Mouse (Mus musculus): Measurements from ENCODE around the gene Zfp423. TPM values are rescaled to one million over a fixed set of nuclear protein-coding genes. Genes with fewer than 3 reads are reported as not detected.

Zfp423 gene
- polyA plus RNA-seq, 1 experiment, result 6.4 TPM

- H3K4me1 ChIP-seq (ENCODE audit: control insufficient read depth, insufficient read depth, low read length), result no peaks in the 10 kb centered on the region
- 85% methylated on average over 3 of the region's 3 CpGs for WGBS
- no peak for DNase-seq
- no peak for TF ChIP-seq POLR2A (IDR thresholded peaks at IDR 0.05; ENCODE audit: borderline replicate concordance, extremely low read depth, low read depth, low read length)
- H3K4me3 ChIP-seq (replicated peaks; ENCODE audit: extremely low read depth, low read depth, low read length), result no peak overlapping the region
Observed at GRCm38 (mm10) chr8:87775889-87776288, 183.5 kb downstream of the Zfp423 start.

GRCm38 (mm10) chr8:87774966-87775365 is 184.4 kb downstream of the Zfp423 start:
- 80% methylated on average over 2 of the region's 2 CpGs for WGBS
- Histone ChIP-seq H3K4me3 (replicated peaks; ENCODE audit: extremely low read depth, low read depth, low read length) (no peak overlapping the region), H3K4me1 (ENCODE audit: control insufficient read depth, insufficient read depth, low read length) (no peaks in the 10 kb centered on the region)
- no peak for TF ChIP-seq POLR2A (IDR thresholded peaks at IDR 0.05; ENCODE audit: borderline replicate concordance, extremely low read depth, low read depth, low read length)
- no peak for TF ChIP-seq CTCF (IDR thresholded peaks at IDR 0.05; ENCODE audit: insufficient read depth, low read length)
- DNase-seq, result no peak

- Histone ChIP-seq H3K4me1 (ENCODE audit: control insufficient read depth, insufficient read depth, low read length) (no peaks in the 10 kb centered on the region), H3K4me3 (replicated peaks; ENCODE audit: extremely low read depth, low read depth, low read length) (no peak overlapping the region)
- DNase-seq, result no peak
- TF ChIP-seq CTCF (IDR thresholded peaks at IDR 0.05; ENCODE audit: insufficient read depth, low read length), result no peak
- no peak for TF ChIP-seq POLR2A (IDR thresholded peaks at IDR 0.05; ENCODE audit: borderline replicate concordance, extremely low read depth, low read depth, low read length)
- WGBS, result 54% methylated on average over 14 of the region's 14 CpGs
Observed at GRCm38 (mm10) chr8:87772894-87773502, 186.4 kb downstream of the Zfp423 start.

GRCm38 (mm10) chr8:87767882-87768281 is 191.5 kb downstream of the Zfp423 start:
- DNase-seq, result no peak
- Histone ChIP-seq H3K4me1 (ENCODE audit: control insufficient read depth, insufficient read depth, low read length) (no peaks in the 10 kb centered on the region), H3K4me3 (replicated peaks; ENCODE audit: extremely low read depth, low read depth, low read length) (no peak overlapping the region)
- TF ChIP-seq POLR2A (IDR thresholded peaks at IDR 0.05; ENCODE audit: borderline replicate concordance, extremely low read depth, low read depth, low read length), result no peak
- TF ChIP-seq CTCF (IDR thresholded peaks at IDR 0.05; ENCODE audit: insufficient read depth, low read length), result no peak
- WGBS, result 83% methylated on average over 9 of the region's 9 CpGs

GRCm38 (mm10) chr8:87765276-87765675 is 194.1 kb downstream of the Zfp423 start:
- 66% methylated on average over 3 of the region's 3 CpGs for WGBS
- Histone ChIP-seq H3K4me3 (replicated peaks; ENCODE audit: extremely low read depth, low read depth, low read length) (no peak overlapping the region), H3K4me1 (ENCODE audit: control insufficient read depth, insufficient read depth, low read length) (no peaks in the 10 kb centered on the region)
- DNase-seq, result no peak
- no peak for TF ChIP-seq POLR2A (IDR thresholded peaks at IDR 0.05; ENCODE audit: borderline replicate concordance, extremely low read depth, low read depth, low read length)
- no peak for TF ChIP-seq CTCF (IDR thresholded peaks at IDR 0.05; ENCODE audit: insufficient read depth, low read length)

- WGBS, result 67% methylated on average over 8 of the region's 8 CpGs
- TF ChIP-seq CTCF (IDR thresholded peaks at IDR 0.05; ENCODE audit: insufficient read depth, low read length) (no peak), POLR2A (IDR thresholded peaks at IDR 0.05; ENCODE audit: borderline replicate concordance, extremely low read depth, low read depth, low read length) (no peak)
- no peak for DNase-seq
- Histone ChIP-seq H3K4me1 (ENCODE audit: control insufficient read depth, insufficient read depth, low read length) (no peaks in the 10 kb centered on the region), H3K4me3 (replicated peaks; ENCODE audit: extremely low read depth, low read depth, low read length) (no peak overlapping the region)
Observed at GRCm38 (mm10) chr8:87758750-87759149, 200.6 kb downstream of the Zfp423 start.

- no peak overlapping the region for H3K4me3 ChIP-seq (replicated peaks; ENCODE audit: extremely low read depth, low read depth, low read length)
- 86% methylated on average over 8 of the region's 8 CpGs for WGBS
- no peak for TF ChIP-seq CTCF (IDR thresholded peaks at IDR 0.05; ENCODE audit: insufficient read depth, low read length)
- no peak for DNase-seq
- H3K4me1 ChIP-seq (ENCODE audit: control insufficient read depth, insufficient read depth, low read length), result no peaks in the 10 kb centered on the region
Observed at GRCm38 (mm10) chr8:87754853-87755252, 204.5 kb downstream of the Zfp423 start.

- TF ChIP-seq CTCF (IDR thresholded peaks at IDR 0.05; ENCODE audit: insufficient read depth, low read length) (no peak), POLR2A (IDR thresholded peaks at IDR 0.05; ENCODE audit: borderline replicate concordance, extremely low read depth, low read depth, low read length) (no peak)
- 57% methylated on average over 2 of the region's 2 CpGs for WGBS
- no peak for DNase-seq
- no peak overlapping the region for H3K4me3 ChIP-seq (replicated peaks; ENCODE audit: extremely low read depth, low read depth, low read length)
- H3K4me1 ChIP-seq (ENCODE audit: control insufficient read depth, insufficient read depth, low read length), result no peaks in the 10 kb centered on the region
Observed at GRCm38 (mm10) chr8:87753636-87754035, 205.8 kb downstream of the Zfp423 start.

GRCm38 (mm10) chr8:87753148-87753547 is 206.2 kb downstream of the Zfp423 start:
- no peak for DNase-seq
- H3K4me3 ChIP-seq (replicated peaks; ENCODE audit: extremely low read depth, low read depth, low read length), result no peak overlapping the region
- no peaks in the 10 kb centered on the region for H3K4me1 ChIP-seq (ENCODE audit: control insufficient read depth, insufficient read depth, low read length)
- TF ChIP-seq POLR2A (IDR thresholded peaks at IDR 0.05; ENCODE audit: borderline replicate concordance, extremely low read depth, low read depth, low read length) (no peak), CTCF (IDR thresholded peaks at IDR 0.05; ENCODE audit: insufficient read depth, low read length) (no peak)
- 70% methylated on average over 8 of the region's 8 CpGs for WGBS

- TF ChIP-seq CTCF (IDR thresholded peaks at IDR 0.05; ENCODE audit: insufficient read depth, low read length) (no peak), POLR2A (IDR thresholded peaks at IDR 0.05; ENCODE audit: borderline replicate concordance, extremely low read depth, low read depth, low read length) (no peak)
- no peak for DNase-seq
- whole genome bisulfite sequencing, result 76% methylated on average over 13 of the region's 13 CpGs
- Histone ChIP-seq H3K4me1 (ENCODE audit: control insufficient read depth, insufficient read depth, low read length) (no peaks in the 10 kb centered on the region), H3K4me3 (replicated peaks; ENCODE audit: extremely low read depth, low read depth, low read length) (no peak overlapping the region)
Observed at GRCm38 (mm10) chr8:87752710-87753109, 206.7 kb downstream of the Zfp423 start.
